In genomic region chr11:31759868-31760765, GRCm38 (mm10) we compare ENCODE assay signal across 8 mouse cellular contexts.
DNase-seq lines count a peak whose midpoint lies in the region; ATAC-seq and TF ChIP-seq lines count a peak whose summit lies in the region.
"Had no signal": no experiment of that assay in that cellular context is flagged by ENCODE, and none has a peak within 500 bp of the region (broad histone marks: within the 10 kb centered on the region; RNA-seq: fewer than 3 reads in every experiment).

No protein-coding gene starts in this region.

- no peak overlapping the region for H3K4me3 ChIP-seq in kidney, adult 2 months (ENCODE audit: insufficient read depth, low read depth, low read length)
- H3K4me3 ChIP-seq in neural tube, embryonic 15.5 days (replicated peaks) = no peak overlapping the region
- H3K4me3 ChIP-seq: neural tube, embryonic 13.5 days had no signal

- ATAC-seq in activated CD4-positive, CD25-positive, alpha-beta regulatory T cell, adult 4 months = peak; percentile 96
- ATAC-seq in granulocyte monocyte progenitor cell, adult 5-6 weeks (replicated peaks; ENCODE audit: poor library complexity, severe bottlenecking) = peak; percentile 76
- ATAC-seq in neural tube, embryonic 15.5 days (ENCODE audit: low FRiP score) = peak; percentile 40; the same call in 1 of the 2 replicates

- TF ChIP-seq CTCF in kidney, adult 2 months (conservative IDR thresholded peaks at IDR 0.05; ENCODE audit: insufficient read depth, insufficient read length, low read depth, low read length) = 0 out of 2 replicates have a peak, but pooled peaks have one; percentile 22

- H3K9ac ChIP-seq in neural tube, embryonic 15.5 days (replicated peaks) = no peak overlapping the region
- H3K9ac ChIP-seq: neural tube, embryonic 13.5 days had no signal

- H3K27ac ChIP-seq in kidney, adult 2 months (ENCODE audit: insufficient read depth, low read depth, low read length) = no peak overlapping the region
- H3K27ac ChIP-seq in neural tube, embryonic 15.5 days (replicated peaks) = peak overlapping the region; percentile 43; the same call in 1 of the 2 replicates
- H3K27ac ChIP-seq: neural tube, embryonic 13.5 days had no signal

- WGBS in kidney, adult 2 months = 63% methylated on average over 9 of the region's 9 CpGs
- 38% methylated on average over 9 of the region's 9 CpGs for whole genome bisulfite sequencing in neural tube, embryonic 15.5 days

- H3K36me3 ChIP-seq in kidney, adult 2 months (ENCODE audit: control insufficient read depth, insufficient read depth, low read length) = no peaks in the 10 kb centered on the region
- H3K36me3 ChIP-seq in neural tube, embryonic 15.5 days = no peaks in the 10 kb centered on the region
- H3K36me3 ChIP-seq: neural tube, embryonic 13.5 days had no signal

- no peak for TF ChIP-seq POLR2A in kidney, adult 2 months (IDR thresholded peaks at IDR 0.05; ENCODE audit: low read depth, low read length)

- H3K27me3 ChIP-seq in kidney, adult 2 months (replicated peaks; ENCODE audit: control insufficient read depth, insufficient read depth, low read length) = no peaks in the 10 kb centered on the region
- no peaks in the 10 kb centered on the region for H3K27me3 ChIP-seq in neural tube, embryonic 15.5 days (replicated peaks)
- H3K27me3 ChIP-seq: neural tube, embryonic 13.5 days had no signal

- no peaks in the 10 kb centered on the region for H3K9me3 ChIP-seq in neural tube, embryonic 15.5 days (replicated peaks)
- H3K9me3 ChIP-seq: neural tube, embryonic 13.5 days had no signal

- no peak overlapping the region for H3K4me2 ChIP-seq in neural tube, embryonic 15.5 days
- H3K4me2 ChIP-seq: neural tube, embryonic 13.5 days had no signal

- peak; percentile 41 for DNase-seq in kidney, adult 2 months
- DNase-seq in kidney, adult 11 months = no peak
- DNase-seq in layer of hippocampus, postnatal 14 days (ENCODE audit: low spot score in 2 of 2) = peak; percentile 55 to 65
- no peak for DNase-seq in retina, postnatal 1 day

- H3K4me1 ChIP-seq in kidney, adult 2 months (ENCODE audit: control insufficient read depth, insufficient read depth, low read length) = peaks cover 4% of the 10 kb centered on the region
- H3K4me1 ChIP-seq in neural tube, embryonic 15.5 days = peaks cover 18% of the 10 kb centered on the region

Comparison
In these comparisons a context has a peak if more than half of its experiments do, and no peak if none do; other contexts are left out.
1. DNase-seq: peak in kidney, adult 2 months (single experiment) and layer of hippocampus, postnatal 14 days (2 of 2); none in kidney, adult 11 months (single experiment) and retina, postnatal 1 day (single experiment).
2. ATAC-seq: peak in every context shown above with its lines; median percentile 96 in activated CD4-positive, CD25-positive, alpha-beta regulatory T cell, adult 4 months; 76 in granulocyte monocyte progenitor cell, adult 5-6 weeks; 40 in neural tube, embryonic 15.5 days.